Mouse (Mus musculus) liver, embryonic 12.5 days (tissue): ENCODE results near the gene Sema5b. TPM values are rescaled to one million over a fixed set of nuclear protein-coding genes. Genes with fewer than 3 reads are reported as not detected.

Source experiments
- ATAC-seq: fragments of 200-750 bp; cut with Nextera tagmentation; 2 replicates; pipeline ENCODE4 v1.8.0; 2017; ENCODE audit warnings: moderate number of reproducible peaks, mild to moderate bottlenecking, moderate library complexity
- H3K27ac ChIP-seq: fragments of 300-500 bp; sonication (generic); 2 replicates; pipeline ENCODE4 v1.5.1; 2016; ENCODE audit warnings: mild to moderate bottlenecking
- H3K27me3 ChIP-seq: fragments of 300-500 bp; sonication (generic); replicated peaks from 2 replicates; pipeline ENCODE4 v1.6.1; 2016; ENCODE audit warnings: mild to moderate bottlenecking, moderate library complexity
- H3K36me3 ChIP-seq: fragments of 300-500 bp; sonication (generic); 2 replicates; pipeline ENCODE4 v1.6.1; 2016; ENCODE audit warnings: mild to moderate bottlenecking, moderate library complexity
- H3K4me1 ChIP-seq: fragments of 300-500 bp; sonication (generic); 2 replicates; pipeline ENCODE4 v1.6.1; 2016
- H3K4me2 ChIP-seq: fragments of 300-500 bp; sonication (generic); 2 replicates; pipeline ENCODE4 v1.6.1; 2016; ENCODE audit warnings: mild to moderate bottlenecking, moderate library complexity
- H3K4me3 ChIP-seq: fragments of 300-500 bp; sonication (generic); 2 replicates; pipeline ENCODE4 v1.5.1; 2016; ENCODE audit warnings: mild to moderate bottlenecking, moderate library complexity
- H3K9ac ChIP-seq: fragments of 300-500 bp; sonication (generic); 2 replicates; pipeline ENCODE4 v1.6.1; 2016; ENCODE audit warnings: mild to moderate bottlenecking, moderate library complexity
- H3K9me3 ChIP-seq: fragments of 300-500 bp; sonication (generic); replicated peaks from 2 replicates; pipeline ENCODE4 v1.6.1; 2016; ENCODE audit warnings: mild to moderate bottlenecking, moderate library complexity
- WGBS: fragments of 180-500 bp; shearing (Covaris S2); methylation state at CpG from one replicate; pipeline ENCODE4 v1.1.7; 2016; ENCODE audit not compliant: insufficient replicate concordance; 5-methylcytosine and 5-hydroxymethylcytosine counted together
- polyA plus RNA-seq: library from polyadenylated mRNA; unstranded; fragments of >200 nt; fragmentation: Nextera tagmentation; extraction: Ambion mirVana; gene quantifications from 2 replicates; pipeline ENCODE4 v1.2.1, GENCODE M21; 2016

Gene Sema5b
- polyA plus RNA-seq, 1 experiment from 2014 or later = 0.17 TPM

- no peaks in the 10 kb centered on the region for H3K4me1 ChIP-seq
- peaks cover 21% of the 10 kb centered on the region; the same call in 1 of the 2 replicates for H3K36me3 ChIP-seq
- H3K9ac ChIP-seq = no peak overlapping the region
- H3K9me3 ChIP-seq = no peaks in the 10 kb centered on the region
- H3K4me2 ChIP-seq = no peak overlapping the region
- no peak for ATAC-seq
- H3K27ac ChIP-seq = no peak overlapping the region
- H3K27me3 ChIP-seq = no peaks in the 10 kb centered on the region
- H3K4me3 ChIP-seq = no peak overlapping the region
- 80% methylated on average over 16 of the region's 16 CpGs for WGBS
These were observed 163.1 kb downstream of the Sema5b start for GRCm38 (mm10) chr16:35703763-35704679.

- ATAC-seq = no peak
- Histone ChIP-seq H3K36me3 (peaks cover 21% of the 10 kb centered on the region; the same call in 1 of the 2 replicates), H3K4me2 (no peak overlapping the region), H3K27ac (no peak overlapping the region), H3K9me3 (no peaks in the 10 kb centered on the region), H3K4me1 (no peaks in the 10 kb centered on the region), H3K27me3 (no peaks in the 10 kb centered on the region), H3K4me3 (no peak overlapping the region), H3K9ac (no peak overlapping the region)
- WGBS = 82% methylated on average over 14 of the region's 14 CpGs
These were observed 163.9 kb downstream of the Sema5b start for GRCm38 (mm10) chr16:35704796-35705195.

- Histone ChIP-seq H3K4me1 (no peaks in the 10 kb centered on the region), H3K27me3 (no peaks in the 10 kb centered on the region), H3K4me2 (no peak overlapping the region), H3K4me3 (no peak overlapping the region), H3K9ac (no peak overlapping the region), H3K9me3 (no peaks in the 10 kb centered on the region), H3K36me3 (peaks cover 21% of the 10 kb centered on the region; the same call in 1 of the 2 replicates), H3K27ac (no peak overlapping the region)
- WGBS = 72% methylated on average over 5 of the region's 5 CpGs
- no peak for ATAC-seq
These were observed 166.1 kb downstream of the Sema5b start for GRCm38 (mm10) chr16:35707004-35707403.

DNA sequence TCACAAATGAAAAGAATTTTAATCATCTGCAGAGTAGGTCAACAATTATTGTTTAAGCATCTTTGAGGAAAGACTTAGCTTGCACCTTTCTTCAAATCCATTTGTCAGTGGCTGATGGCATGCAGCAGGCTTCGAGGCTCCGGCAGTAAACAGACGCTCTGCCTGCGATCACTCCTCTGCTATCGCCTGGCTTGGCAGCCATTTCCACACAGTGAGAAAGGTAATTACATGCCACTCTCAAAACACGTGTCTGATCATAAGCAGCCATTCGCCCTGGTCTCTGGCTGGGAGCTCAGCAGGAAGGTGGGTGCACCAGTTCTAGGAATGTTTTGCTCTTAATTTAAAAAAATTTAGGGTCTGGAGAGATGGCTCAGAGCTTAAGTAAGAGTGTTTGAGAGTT is 170.1 kb downstream of the Sema5b start:
- no peak for ATAC-seq
- 76% methylated on average over 7 of the region's 7 CpGs for WGBS
- H3K4me2 ChIP-seq = no peak overlapping the region
- 0 out of 2 replicates have a peak, but pooled peaks cover under 1% of the 10 kb centered on the region for H3K36me3 ChIP-seq
- no peak overlapping the region for H3K9ac ChIP-seq
- H3K4me3 ChIP-seq = no peak overlapping the region
- H3K27me3 ChIP-seq = no peaks in the 10 kb centered on the region
- no peak overlapping the region for H3K27ac ChIP-seq
- no peaks in the 10 kb centered on the region for H3K9me3 ChIP-seq
- H3K4me1 ChIP-seq = no peaks in the 10 kb centered on the region

- Histone ChIP-seq H3K9ac (no peak overlapping the region), H3K9me3 (no peaks in the 10 kb centered on the region), H3K27me3 (no peaks in the 10 kb centered on the region), H3K4me3 (no peak overlapping the region), H3K4me1 (no peaks in the 10 kb centered on the region), H3K27ac (no peak overlapping the region), H3K4me2 (no peak overlapping the region), H3K36me3 (peaks cover 20% of the 10 kb centered on the region)
- WGBS = 75% methylated on average over 7 of the region's 7 CpGs
- ATAC-seq = no peak
These were observed 172.7 kb downstream of the Sema5b start for GRCm38 (mm10) chr16:35713606-35714005.

Other genes with a start within 250 kb of the Sema5b start
- gene Sec22a, start 177.2 kb upstream of the Sema5b start, polyA plus RNA-seq = 10.8 and 11.7 TPM in 2 replicates
- 46.5 and 49.4 TPM in 2 replicates for gene Pdia5, start 50.3 kb upstream of the Sema5b start, polyA plus RNA-seq
- gene Dirc2, start 228.2 kb downstream of the Sema5b start, polyA plus RNA-seq = 7.1 and 7.8 TPM in 2 replicates
- gene Hspbap1, start 229.2 kb downstream of the Sema5b start, polyA plus RNA-seq = 22.4 and 23.0 TPM in 2 replicates